Mouse (Mus musculus): Measurements from ENCODE around the gene Npas2. TPM values are rescaled to one million over a fixed set of nuclear protein-coding genes. Genes with fewer than 3 reads are reported as not detected.
A peak's percentile ranks its signal among the peaks of the same experiment; 100 is the strongest.

The Npas2 gene
- polyA plus RNA-seq, 1 experiment: 4.5 TPM

GRCm38 (mm10) chr1:39300243-39300642 lies 106.7 kb downstream of the Npas2 start:
- DNase-seq: no peak
- no peaks in the 10 kb centered on the region for H3K27me3 ChIP-seq (replicated peaks; ENCODE audit: control insufficient read depth, insufficient read depth, low read length)
- no peak overlapping the region for H3K4me3 ChIP-seq (ENCODE audit: insufficient read depth, low read depth, low read length)
- H3K36me3 ChIP-seq (ENCODE audit: control insufficient read depth, insufficient read depth, low read length): no peaks in the 10 kb centered on the region
- no peak overlapping the region for H3K27ac ChIP-seq (ENCODE audit: insufficient read depth, low read depth, low read length)
- TF ChIP-seq CTCF (conservative IDR thresholded peaks at IDR 0.05; ENCODE audit: insufficient read depth, insufficient read length, low read depth, low read length): no peak
- TF ChIP-seq POLR2A (IDR thresholded peaks at IDR 0.05; ENCODE audit: low read depth, low read length): no peak
- WGBS: 93% methylated on average over 9 of the region's 9 CpGs
- no peaks in the 10 kb centered on the region for H3K4me1 ChIP-seq (ENCODE audit: control insufficient read depth, insufficient read depth, low read length)

- Histone ChIP-seq H3K27ac (ENCODE audit: insufficient read depth, low read depth, low read length) (no peak overlapping the region), H3K4me3 (ENCODE audit: insufficient read depth, low read depth, low read length) (no peak overlapping the region), H3K36me3 (ENCODE audit: control insufficient read depth, insufficient read depth, low read length) (no peaks in the 10 kb centered on the region), H3K27me3 (replicated peaks; ENCODE audit: control insufficient read depth, insufficient read depth, low read length) (no peaks in the 10 kb centered on the region), H3K4me1 (ENCODE audit: control insufficient read depth, insufficient read depth, low read length) (no peaks in the 10 kb centered on the region)
- no peak for DNase-seq
- 78% methylated on average over 6 of the region's 6 CpGs for WGBS
- TF ChIP-seq CTCF (conservative IDR thresholded peaks at IDR 0.05; ENCODE audit: insufficient read depth, insufficient read length, low read depth, low read length) (no peak), POLR2A (IDR thresholded peaks at IDR 0.05; ENCODE audit: low read depth, low read length) (no peak)
Measured at GRCm38 (mm10) chr1:39300676-39301075, 107.1 kb downstream of the Npas2 start.

- no peak overlapping the region for H3K27ac ChIP-seq (ENCODE audit: insufficient read depth, low read depth, low read length)
- no peak overlapping the region for H3K4me3 ChIP-seq (ENCODE audit: insufficient read depth, low read depth, low read length)
- no peaks in the 10 kb centered on the region for H3K36me3 ChIP-seq (ENCODE audit: control insufficient read depth, insufficient read depth, low read length)
- H3K27me3 ChIP-seq (replicated peaks; ENCODE audit: control insufficient read depth, insufficient read depth, low read length): no peaks in the 10 kb centered on the region
- DNase-seq: peak; percentile 25
- H3K4me1 ChIP-seq (ENCODE audit: control insufficient read depth, insufficient read depth, low read length): no peaks in the 10 kb centered on the region
- WGBS: 87% methylated on average over 7 of the region's 7 CpGs
- no peak for TF ChIP-seq CTCF (conservative IDR thresholded peaks at IDR 0.05; ENCODE audit: insufficient read depth, insufficient read length, low read depth, low read length)
- TF ChIP-seq POLR2A (IDR thresholded peaks at IDR 0.05; ENCODE audit: low read depth, low read length): no peak
Measured at GRCm38 (mm10) chr1:39302246-39302645, 108.7 kb downstream of the Npas2 start.

- 61% methylated on average over 4 of the region's 4 CpGs for WGBS
Measured at GRCm38 (mm10) chr1:39303054-39303649, 109.6 kb downstream of the Npas2 start.

GRCm38 (mm10) chr1:39307291-39307690 lies 113.8 kb downstream of the Npas2 start:
- TF ChIP-seq CTCF (conservative IDR thresholded peaks at IDR 0.05; ENCODE audit: insufficient read depth, insufficient read length, low read depth, low read length): no peak
- TF ChIP-seq POLR2A (IDR thresholded peaks at IDR 0.05; ENCODE audit: low read depth, low read length): no peak

More at GRCm38 (mm10) chr1:39303054-39303649, 109.6 kb downstream of the Npas2 start:
- DNase-seq: peak; percentile 5
- TF ChIP-seq POLR2A (IDR thresholded peaks at IDR 0.05; ENCODE audit: low read depth, low read length) (no peak), CTCF (conservative IDR thresholded peaks at IDR 0.05; ENCODE audit: insufficient read depth, insufficient read length, low read depth, low read length) (no peak)
- no peak overlapping the region for H3K27ac ChIP-seq (ENCODE audit: insufficient read depth, low read depth, low read length)
- no peaks in the 10 kb centered on the region for H3K4me1 ChIP-seq (ENCODE audit: control insufficient read depth, insufficient read depth, low read length)
- H3K4me3 ChIP-seq (ENCODE audit: insufficient read depth, low read depth, low read length): no peak overlapping the region
- no peaks in the 10 kb centered on the region for H3K27me3 ChIP-seq (replicated peaks; ENCODE audit: control insufficient read depth, insufficient read depth, low read length)
- H3K36me3 ChIP-seq (ENCODE audit: control insufficient read depth, insufficient read depth, low read length): no peaks in the 10 kb centered on the region

GRCm38 (mm10) chr1:39307971-39308370 lies 114.4 kb downstream of the Npas2 start:
- 73% methylated on average over 2 of the region's 2 CpGs for WGBS
- TF ChIP-seq POLR2A (IDR thresholded peaks at IDR 0.05; ENCODE audit: low read depth, low read length) (no peak), CTCF (conservative IDR thresholded peaks at IDR 0.05; ENCODE audit: insufficient read depth, insufficient read length, low read depth, low read length) (no peak)

More at GRCm38 (mm10) chr1:39307291-39307690, 113.8 kb downstream of the Npas2 start:
- no peaks in the 10 kb centered on the region for H3K4me1 ChIP-seq (ENCODE audit: control insufficient read depth, insufficient read depth, low read length)
- no peak for DNase-seq
- no peak overlapping the region for H3K27ac ChIP-seq (ENCODE audit: insufficient read depth, low read depth, low read length)
- H3K27me3 ChIP-seq (replicated peaks; ENCODE audit: control insufficient read depth, insufficient read depth, low read length): no peaks in the 10 kb centered on the region
- H3K4me3 ChIP-seq (ENCODE audit: insufficient read depth, low read depth, low read length): no peak overlapping the region
- no peaks in the 10 kb centered on the region for H3K36me3 ChIP-seq (ENCODE audit: control insufficient read depth, insufficient read depth, low read length)

GRCm38 (mm10) chr1:39309548-39309947 lies 116.0 kb downstream of the Npas2 start:
- Histone ChIP-seq H3K4me1 (ENCODE audit: control insufficient read depth, insufficient read depth, low read length) (no peaks in the 10 kb centered on the region), H3K27ac (ENCODE audit: insufficient read depth, low read depth, low read length) (no peak overlapping the region), H3K4me3 (ENCODE audit: insufficient read depth, low read depth, low read length) (no peak overlapping the region), H3K27me3 (replicated peaks; ENCODE audit: control insufficient read depth, insufficient read depth, low read length) (no peaks in the 10 kb centered on the region), H3K36me3 (ENCODE audit: control insufficient read depth, insufficient read depth, low read length) (no peaks in the 10 kb centered on the region)
- no peak for TF ChIP-seq CTCF (conservative IDR thresholded peaks at IDR 0.05; ENCODE audit: insufficient read depth, insufficient read length, low read depth, low read length)
- no peak for TF ChIP-seq POLR2A (IDR thresholded peaks at IDR 0.05; ENCODE audit: low read depth, low read length)
- WGBS: 71% methylated on average over 7 of the region's 7 CpGs
- DNase-seq: no peak

More at GRCm38 (mm10) chr1:39307971-39308370, 114.4 kb downstream of the Npas2 start:
- no peak overlapping the region for H3K4me3 ChIP-seq (ENCODE audit: insufficient read depth, low read depth, low read length)
- no peak overlapping the region for H3K27ac ChIP-seq (ENCODE audit: insufficient read depth, low read depth, low read length)
- H3K36me3 ChIP-seq (ENCODE audit: control insufficient read depth, insufficient read depth, low read length): no peaks in the 10 kb centered on the region
- no peaks in the 10 kb centered on the region for H3K27me3 ChIP-seq (replicated peaks; ENCODE audit: control insufficient read depth, insufficient read depth, low read length)
- DNase-seq: no peak
- H3K4me1 ChIP-seq (ENCODE audit: control insufficient read depth, insufficient read depth, low read length): no peaks in the 10 kb centered on the region

Data from kidney, adult 2 months (tissue).